Mouse (Mus musculus): Measurements from ENCODE around the gene Lgr6. TPM values are rescaled to one million over a fixed set of nuclear protein-coding genes. Genes with fewer than 3 reads are reported as not detected.

The Lgr6 gene
- total and polyA plus RNA-seq, 3 experiments, result 12.2 to 21.5 (median 14.4) TPM

DNA sequence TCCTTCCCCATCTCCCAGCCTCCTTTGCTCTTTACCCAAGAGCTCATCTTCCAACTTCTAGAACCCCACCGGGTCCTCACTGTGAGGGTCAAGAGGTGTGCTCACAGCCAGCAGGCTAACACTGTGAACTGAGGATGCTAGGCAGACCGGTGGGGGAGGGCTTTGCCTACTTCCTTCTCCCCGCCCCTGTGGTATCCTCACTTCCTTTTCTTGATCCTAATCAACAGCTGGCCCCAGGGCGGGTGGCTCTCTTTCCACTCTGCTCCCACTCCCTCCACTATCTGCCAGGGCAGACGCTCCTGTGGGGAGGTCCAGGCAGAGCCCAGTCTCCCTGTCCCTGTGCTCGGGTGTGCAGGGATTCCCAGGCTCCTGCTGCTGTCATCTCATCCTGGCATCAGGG lies 26.0 kb upstream of the Lgr6 start:
- 0 out of 2 replicates have a peak overlapping the region, but pooled peaks have one; percentile 17 for H3K27ac ChIP-seq
- DNase-seq, result peak in 1 of 2 experiments; percentile 60

DNA sequence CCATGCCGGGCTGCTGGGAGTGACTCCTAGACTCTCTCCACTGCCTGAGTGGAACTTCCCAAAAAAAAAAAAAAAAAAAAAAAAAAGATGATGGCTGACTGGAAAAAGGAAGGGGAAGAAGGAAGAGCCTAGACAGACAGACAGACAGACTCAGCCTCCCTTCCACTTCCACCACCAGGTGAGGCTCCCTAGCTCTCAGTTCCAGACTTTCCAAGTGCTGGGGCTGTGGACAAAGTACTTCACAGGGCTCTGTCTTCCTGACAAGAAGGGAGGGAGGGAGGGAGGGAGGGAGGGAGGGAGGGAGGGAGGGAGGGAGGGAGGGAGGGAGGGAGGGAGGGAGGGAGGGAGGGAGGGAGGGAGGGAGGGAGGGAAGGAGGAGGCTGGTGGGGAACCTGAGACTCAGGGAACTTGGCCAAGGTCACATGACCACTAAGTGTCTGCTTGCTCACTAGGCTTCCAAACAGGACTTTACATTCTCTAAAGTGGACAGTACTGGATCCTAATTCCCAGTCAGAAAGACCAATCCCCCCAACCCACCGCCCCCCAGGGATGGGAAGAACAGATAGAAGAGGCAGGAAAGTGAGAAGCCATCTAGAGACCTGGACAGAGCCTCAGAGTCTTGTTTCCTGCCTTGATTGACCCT lies 25.4 kb upstream of the Lgr6 start:
- Histone ChIP-seq H3K79me2 (replicated peaks; ENCODE audit: control insufficient read depth, insufficient read depth, low read length) (no peaks in the 10 kb centered on the region), H3K27ac (no peak overlapping the region), H3K4me1 (ENCODE audit: control insufficient read depth, insufficient read depth, low read length) (no peaks in the 10 kb centered on the region), H3K27me3 (ENCODE audit: control insufficient read depth, insufficient read depth, low read length) (no peaks in the 10 kb centered on the region), H3K9ac (ENCODE audit: low read depth, low read length) (no peak overlapping the region), H3K4me3 (no peak overlapping the region), H3K36me3 (ENCODE audit: control insufficient read depth, insufficient read depth, low read length) (no peaks in the 10 kb centered on the region)
- intact Hi-C loops (cut with DNase I), result no loop called here
- DNase-seq, result no peak
- TF ChIP-seq EP300 (IDR thresholded peaks at IDR 0.05; ENCODE audit: insufficient read depth, low read depth, low read length) (no peak), CTCF (IDR thresholded peaks at IDR 0.05) (no peak), POLR2A (IDR thresholded peaks at IDR 0.05; ENCODE audit: insufficient read depth, low read depth, low read length) (no peak)
- WGBS, result 58% methylated on average over 2 of the region's 2 CpGs

More for the DNA sequence above, 26.0 kb upstream of the Lgr6 start:
- WGBS, result 24% methylated on average over 6 of the region's 6 CpGs
- no peaks in the 10 kb centered on the region for H3K27me3 ChIP-seq (ENCODE audit: control insufficient read depth, insufficient read depth, low read length)
- TF ChIP-seq EP300 (IDR thresholded peaks at IDR 0.05; ENCODE audit: insufficient read depth, low read depth, low read length), result no peak
- TF ChIP-seq CTCF (IDR thresholded peaks at IDR 0.05), result no peak
- TF ChIP-seq POLR2A (IDR thresholded peaks at IDR 0.05; ENCODE audit: insufficient read depth, low read depth, low read length), result no peak
- no peak overlapping the region for H3K4me3 ChIP-seq
- no peaks in the 10 kb centered on the region for H3K36me3 ChIP-seq (ENCODE audit: control insufficient read depth, insufficient read depth, low read length)
- H3K79me2 ChIP-seq (replicated peaks; ENCODE audit: control insufficient read depth, insufficient read depth, low read length), result no peaks in the 10 kb centered on the region
- intact Hi-C loops (cut with DNase I), result no loop called here
- H3K4me1 ChIP-seq (ENCODE audit: control insufficient read depth, insufficient read depth, low read length), result no peaks in the 10 kb centered on the region
- H3K9ac ChIP-seq (ENCODE audit: low read depth, low read length), result no peak overlapping the region

DNA sequence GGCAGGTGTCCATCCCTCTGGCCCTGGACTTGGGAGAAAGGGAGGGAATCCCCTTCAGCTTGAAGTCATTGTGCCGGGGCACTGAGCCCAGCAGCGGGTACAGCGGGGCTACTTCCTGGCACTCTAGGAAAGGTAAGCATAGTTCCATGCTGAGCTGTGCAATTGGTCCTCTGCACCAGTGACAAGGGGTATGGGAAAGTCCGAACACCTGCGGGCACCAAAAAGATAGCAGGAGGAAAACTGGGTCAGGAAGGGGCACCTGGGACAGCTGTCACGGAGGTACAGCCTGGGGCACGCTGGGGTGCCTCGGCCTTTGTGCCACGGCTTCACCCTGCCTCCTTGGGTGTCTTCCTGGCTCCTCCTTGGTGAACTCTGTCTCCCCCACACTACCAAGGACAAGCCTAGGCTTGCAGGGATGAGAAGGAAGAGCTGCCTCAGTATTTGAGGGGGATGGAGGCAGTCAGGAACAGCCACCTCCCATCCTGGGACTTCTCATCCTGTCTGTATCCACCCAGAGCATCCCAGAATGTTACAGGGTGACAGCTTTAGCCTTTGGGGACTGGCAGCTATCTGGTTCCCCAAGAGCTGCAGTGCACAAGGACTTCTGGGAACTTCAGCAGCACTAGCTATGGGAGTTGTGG lies 24.6 kb upstream of the Lgr6 start:
- intact Hi-C loops (cut with DNase I), result no loop called here
- no peak for DNase-seq
- H3K27me3 ChIP-seq (ENCODE audit: control insufficient read depth, insufficient read depth, low read length), result no peaks in the 10 kb centered on the region
- H3K4me3 ChIP-seq, result no peak overlapping the region
- WGBS, result 74% methylated on average over 9 of the region's 9 CpGs
- no peaks in the 10 kb centered on the region for H3K79me2 ChIP-seq (replicated peaks; ENCODE audit: control insufficient read depth, insufficient read depth, low read length)
- TF ChIP-seq POLR2A (IDR thresholded peaks at IDR 0.05; ENCODE audit: insufficient read depth, low read depth, low read length) (no peak), CTCF (IDR thresholded peaks at IDR 0.05) (no peak), EP300 (IDR thresholded peaks at IDR 0.05; ENCODE audit: insufficient read depth, low read depth, low read length) (no peak)
- no peak overlapping the region for H3K9ac ChIP-seq (ENCODE audit: low read depth, low read length)
- H3K27ac ChIP-seq, result no peak overlapping the region
- no peaks in the 10 kb centered on the region for H3K36me3 ChIP-seq (ENCODE audit: control insufficient read depth, insufficient read depth, low read length)
- no peaks in the 10 kb centered on the region for H3K4me1 ChIP-seq (ENCODE audit: control insufficient read depth, insufficient read depth, low read length)

DNA sequence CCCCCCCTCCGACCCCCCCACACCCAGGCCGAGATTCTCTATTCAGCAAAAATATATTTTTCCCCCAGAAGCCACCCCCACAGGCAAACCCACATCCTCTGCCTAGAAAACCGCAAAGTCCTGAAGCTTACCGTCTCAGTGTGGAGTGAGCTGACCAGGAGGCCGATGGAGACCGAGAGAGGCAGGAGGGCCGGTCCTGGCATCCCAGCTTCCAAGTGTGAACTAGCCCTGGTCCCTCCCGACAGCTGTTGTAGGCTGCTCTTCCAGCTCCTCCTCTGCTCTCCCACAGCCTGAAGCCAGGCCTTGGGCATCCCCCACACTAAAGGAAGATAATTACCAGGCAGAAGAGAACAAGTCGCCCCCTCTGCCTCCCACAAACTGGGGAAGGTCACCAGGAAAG lies 23.9 kb upstream of the Lgr6 start:
- no peak overlapping the region for H3K4me3 ChIP-seq
- intact Hi-C loops (cut with DNase I), result no loop called here

DNA sequence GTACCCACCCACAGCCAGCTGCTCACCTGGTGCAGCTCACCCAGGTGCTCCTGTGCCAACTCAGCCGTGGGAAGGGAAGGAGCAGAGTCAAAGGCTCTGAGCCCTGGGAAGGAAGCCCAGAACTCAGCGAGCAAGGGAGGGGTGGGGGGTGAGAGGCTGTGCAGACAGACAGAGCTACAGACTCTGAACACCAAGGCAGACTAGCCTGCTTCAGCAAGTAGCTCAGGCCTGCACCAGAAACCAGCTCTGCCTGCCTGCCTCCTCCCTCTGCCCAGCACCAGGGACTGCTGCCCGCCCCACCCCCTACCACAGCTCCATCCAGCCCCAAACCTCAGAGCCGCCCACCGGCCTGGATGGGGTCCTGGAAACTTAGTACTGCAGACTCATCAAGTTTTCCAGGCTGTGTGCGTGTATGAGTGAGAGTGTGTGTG lies 22.9 kb upstream of the Lgr6 start:
- Histone ChIP-seq H3K27ac (no peak overlapping the region), H3K4me1 (ENCODE audit: control insufficient read depth, insufficient read depth, low read length) (no peaks in the 10 kb centered on the region), H3K27me3 (ENCODE audit: control insufficient read depth, insufficient read depth, low read length) (no peaks in the 10 kb centered on the region), H3K79me2 (replicated peaks; ENCODE audit: control insufficient read depth, insufficient read depth, low read length) (no peaks in the 10 kb centered on the region), H3K36me3 (ENCODE audit: control insufficient read depth, insufficient read depth, low read length) (no peaks in the 10 kb centered on the region), H3K4me3 (no peak overlapping the region), H3K9ac (ENCODE audit: low read depth, low read length) (no peak overlapping the region)
- 58% methylated on average over 6 of the region's 6 CpGs for WGBS
- no peak for TF ChIP-seq CTCF (IDR thresholded peaks at IDR 0.05)
- TF ChIP-seq EP300 (IDR thresholded peaks at IDR 0.05; ENCODE audit: insufficient read depth, low read depth, low read length), result no peak
- TF ChIP-seq POLR2A (IDR thresholded peaks at IDR 0.05; ENCODE audit: insufficient read depth, low read depth, low read length), result no peak
- intact Hi-C loops (cut with DNase I), result no loop called here
- no peak for DNase-seq

More for the DNA sequence above, 23.9 kb upstream of the Lgr6 start:
- 59% methylated on average over 9 of the region's 9 CpGs for WGBS
- no peak overlapping the region for H3K27ac ChIP-seq
- no peaks in the 10 kb centered on the region for H3K79me2 ChIP-seq (replicated peaks; ENCODE audit: control insufficient read depth, insufficient read depth, low read length)
- H3K27me3 ChIP-seq (ENCODE audit: control insufficient read depth, insufficient read depth, low read length), result no peaks in the 10 kb centered on the region
- no peaks in the 10 kb centered on the region for H3K36me3 ChIP-seq (ENCODE audit: control insufficient read depth, insufficient read depth, low read length)
- TF ChIP-seq POLR2A (IDR thresholded peaks at IDR 0.05; ENCODE audit: insufficient read depth, low read depth, low read length) (no peak), EP300 (IDR thresholded peaks at IDR 0.05; ENCODE audit: insufficient read depth, low read depth, low read length) (no peak), CTCF (IDR thresholded peaks at IDR 0.05) (no peak)
- H3K9ac ChIP-seq (ENCODE audit: low read depth, low read length), result no peak overlapping the region
- no peaks in the 10 kb centered on the region for H3K4me1 ChIP-seq (ENCODE audit: control insufficient read depth, insufficient read depth, low read length)
- DNase-seq, result no peak

DNA sequence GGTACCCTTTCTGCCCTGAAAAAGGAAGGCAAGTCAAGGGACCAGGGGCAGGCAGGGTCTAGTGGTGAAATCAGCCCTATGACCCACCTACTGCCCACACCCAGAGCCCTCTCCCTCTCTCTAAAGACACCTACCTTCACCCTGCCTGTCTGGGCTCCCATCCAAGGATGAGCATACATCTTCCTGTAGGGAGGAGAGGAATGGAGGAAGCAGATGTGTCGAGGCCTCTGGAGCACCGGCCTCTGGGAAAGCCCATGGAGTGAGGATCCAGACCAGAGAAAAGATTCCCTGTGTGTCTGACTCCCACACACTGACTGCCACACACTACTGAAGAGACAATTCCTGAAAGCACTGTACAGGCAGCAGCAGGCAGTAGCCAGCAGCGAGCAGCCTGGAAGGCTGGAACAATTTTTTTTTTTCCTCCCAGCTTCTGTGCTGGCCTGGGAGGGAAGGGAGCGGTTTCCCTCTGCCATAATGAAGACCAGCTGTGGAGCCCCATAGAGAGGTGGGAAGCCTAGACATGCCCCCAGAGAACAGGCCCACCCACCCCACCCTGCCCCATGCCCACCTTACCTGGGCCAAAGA lies 21.5 kb upstream of the Lgr6 start:
- Histone ChIP-seq H3K27me3 (ENCODE audit: control insufficient read depth, insufficient read depth, low read length) (no peaks in the 10 kb centered on the region), H3K27ac (no peak overlapping the region), H3K4me3 (no peak overlapping the region), H3K9ac (ENCODE audit: low read depth, low read length) (no peak overlapping the region), H3K4me1 (ENCODE audit: control insufficient read depth, insufficient read depth, low read length) (no peaks in the 10 kb centered on the region), H3K36me3 (ENCODE audit: control insufficient read depth, insufficient read depth, low read length) (no peaks in the 10 kb centered on the region), H3K79me2 (replicated peaks; ENCODE audit: control insufficient read depth, insufficient read depth, low read length) (no peaks in the 10 kb centered on the region)
- TF ChIP-seq CTCF (IDR thresholded peaks at IDR 0.05) (no peak), EP300 (IDR thresholded peaks at IDR 0.05; ENCODE audit: insufficient read depth, low read depth, low read length) (no peak), POLR2A (IDR thresholded peaks at IDR 0.05; ENCODE audit: insufficient read depth, low read depth, low read length) (no peak)
- WGBS, result 41% methylated on average over 4 of the region's 4 CpGs
- DNase-seq, result no peak
- intact Hi-C loops (cut with DNase I), result no loop called here
